Mouse (Mus musculus) retina, adult 2 months (tissue): ENCODE measurements around the gene Cab39l.
"Not testable (repeated sequence)": the region's sequence is repeated elsewhere in the genome, so short reads cannot be mapped to it uniquely, and the experiment has no call there.

Experiments
- DNase-seq: peaks from one replicate; pipeline ENCODE4 v3.0.0-alpha.2; 2012; ENCODE audit warnings: low read depth, low spot score

Cab39l gene

DNA sequence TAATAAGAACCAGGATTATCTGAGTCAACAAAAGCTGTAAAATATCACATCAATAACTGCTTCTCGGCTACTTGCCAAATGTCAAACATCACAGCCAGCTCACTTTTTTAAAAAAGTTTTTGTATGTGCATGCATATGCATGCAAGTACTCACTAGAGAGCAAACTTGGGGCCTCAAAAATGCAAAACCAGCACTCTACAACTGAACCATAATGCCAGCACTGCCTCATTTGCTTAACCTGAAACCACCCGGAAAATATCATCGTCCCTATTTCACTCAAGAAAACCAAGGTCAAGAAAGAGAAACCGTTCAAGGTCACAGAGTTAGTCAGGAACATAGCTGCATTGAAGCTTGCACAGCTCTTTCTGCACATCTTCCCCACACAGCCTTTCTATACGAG is 135.6 kb downstream of the Cab39l start:
- no peak for DNase-seq

DNA sequence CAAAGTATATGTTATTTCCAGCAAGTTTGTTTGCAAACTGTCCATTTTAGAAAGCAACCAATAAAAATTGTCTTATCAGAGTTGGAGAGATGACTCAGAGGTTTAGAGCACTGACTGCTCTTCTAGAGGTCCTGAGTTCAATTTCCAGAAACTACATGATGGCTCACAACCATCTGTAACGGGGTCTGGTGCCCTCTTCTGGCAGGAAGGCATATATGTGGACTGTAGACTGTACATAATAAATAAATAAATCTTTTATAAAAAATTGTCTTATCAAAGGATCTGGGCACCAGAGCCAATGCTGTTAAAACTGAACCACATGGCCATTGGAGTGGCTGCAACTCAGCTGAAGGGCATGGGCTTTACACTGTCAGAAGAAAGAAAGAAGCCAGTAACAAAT is 149.8 kb downstream of the Cab39l start:
- DNase-seq, result no peak

DNA sequence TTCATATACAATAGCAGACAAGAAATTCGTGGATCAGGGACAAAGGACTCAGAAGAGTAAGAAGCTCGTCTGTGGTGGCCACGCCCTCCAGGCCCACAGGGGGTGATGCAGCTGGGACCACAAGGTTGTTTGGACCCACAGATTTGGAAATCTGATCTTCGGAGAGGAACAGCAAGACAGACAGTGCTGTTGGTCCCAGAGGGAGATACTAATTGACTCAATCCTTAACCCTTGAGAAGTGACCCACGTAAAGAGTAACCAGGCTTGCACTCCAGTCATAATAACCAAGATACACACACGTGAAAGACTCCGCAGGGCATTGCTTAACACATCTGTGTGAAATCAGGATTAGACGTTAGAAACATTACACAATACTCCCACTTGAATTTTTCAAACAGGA is 151.1 kb downstream of the Cab39l start:
- DNase-seq, result no peak

DNA sequence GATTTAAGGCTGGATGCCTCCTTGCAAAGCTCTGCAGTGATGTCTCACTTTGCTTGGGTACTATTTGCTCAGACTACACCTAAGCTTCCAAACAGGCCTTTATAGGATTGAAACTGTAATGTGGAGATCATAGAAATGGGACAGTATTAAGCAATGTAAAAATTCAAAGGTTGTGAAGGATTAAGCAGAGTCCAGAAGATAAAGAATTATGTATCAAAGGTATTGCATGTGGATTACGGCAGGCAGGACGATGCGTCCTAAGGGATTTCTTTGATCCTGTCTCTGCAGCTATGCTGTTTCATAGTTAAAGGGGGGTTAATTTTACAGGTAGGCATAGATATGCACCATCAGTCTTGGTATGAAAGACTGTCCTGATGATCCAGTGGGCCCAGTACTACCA is 151.8 kb downstream of the Cab39l start:
- no peak for DNase-seq

DNA sequence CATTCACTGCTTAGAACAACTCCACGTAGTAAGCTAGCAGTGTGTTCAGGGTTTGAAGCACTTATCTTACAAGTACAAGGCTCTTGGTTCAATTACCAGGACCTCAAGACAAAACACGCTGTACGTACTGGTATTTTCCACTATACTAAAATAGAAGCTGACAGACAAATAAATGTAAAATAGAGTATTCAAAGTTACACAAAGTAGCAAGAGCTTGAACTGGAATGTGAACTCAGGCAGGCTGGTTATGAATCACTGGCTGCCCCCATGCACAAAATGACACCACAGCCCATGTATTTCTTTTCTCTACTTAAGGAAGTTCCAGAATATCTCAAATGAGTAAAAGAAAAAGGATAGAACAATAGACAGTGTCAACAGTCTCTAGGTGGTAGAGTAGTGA is 154.2 kb downstream of the Cab39l start:
- no peak for DNase-seq

DNA sequence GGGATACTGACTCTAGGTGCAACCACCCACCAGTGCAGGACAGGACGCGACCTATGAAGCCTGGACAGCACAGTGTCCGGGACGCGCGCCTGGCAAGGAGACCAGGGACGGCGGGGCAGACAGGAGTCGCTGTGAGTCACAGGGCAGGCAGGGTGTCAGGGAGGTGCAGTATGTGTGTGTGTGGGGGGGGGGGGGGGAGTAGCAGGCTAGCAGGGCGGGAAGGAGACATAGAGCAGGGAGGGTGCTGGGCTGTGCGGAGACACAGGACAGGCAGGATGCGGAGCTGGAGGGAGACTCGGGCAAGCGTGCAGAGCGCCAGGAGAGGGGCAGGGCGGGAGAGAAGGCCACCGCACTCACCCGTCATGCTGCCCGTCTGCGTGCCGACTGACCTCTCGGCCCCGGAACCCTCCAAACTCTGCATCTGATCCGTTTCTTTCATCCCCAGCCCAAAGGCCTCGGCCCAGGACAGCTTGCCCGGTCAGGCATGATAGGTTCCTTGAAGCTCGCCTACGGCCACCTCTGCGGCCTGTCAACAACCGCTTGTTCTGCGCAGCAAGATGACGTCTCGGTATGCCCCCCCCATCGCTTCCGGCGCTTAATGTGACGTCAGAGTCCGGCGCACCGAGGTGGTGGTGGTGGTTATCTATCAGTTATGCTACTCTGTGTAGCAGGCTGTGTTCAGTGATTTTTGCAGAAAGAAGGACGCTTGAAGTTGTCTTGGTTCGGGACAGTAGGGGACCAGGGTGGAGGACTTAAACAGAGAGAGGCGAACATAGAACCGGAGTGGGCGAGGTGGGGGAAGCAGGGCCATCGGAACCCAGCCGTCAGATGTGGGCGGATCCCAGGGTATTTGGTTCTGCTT is 156.9 kb downstream of the Cab39l start, which contains the start of gene Cdadc1:
Gene Cdadc1, minus strand, starts transcription at position 562 of the 862 bp plus-strand sequence.
- DNase-seq, result peak; percentile 85

DNA sequence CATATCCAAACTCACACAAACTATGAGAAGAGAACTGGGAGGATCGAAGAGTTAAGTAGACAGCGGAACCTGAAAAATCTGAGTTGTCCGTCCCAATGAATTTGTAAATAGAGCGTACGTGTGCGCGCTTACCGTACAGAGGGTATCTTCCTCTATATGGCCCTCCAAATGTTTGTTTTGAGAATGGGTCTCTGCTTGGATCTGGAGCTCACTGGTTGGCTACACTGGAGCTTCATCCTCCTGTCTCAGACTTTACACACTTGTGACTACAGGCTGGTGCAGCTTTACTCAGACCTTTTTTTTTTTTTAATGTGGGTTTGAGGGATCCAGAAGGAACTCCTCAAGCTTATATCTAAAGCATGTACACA is 157.5 kb downstream of the Cab39l start:
- DNase-seq, result no peak

DNA sequence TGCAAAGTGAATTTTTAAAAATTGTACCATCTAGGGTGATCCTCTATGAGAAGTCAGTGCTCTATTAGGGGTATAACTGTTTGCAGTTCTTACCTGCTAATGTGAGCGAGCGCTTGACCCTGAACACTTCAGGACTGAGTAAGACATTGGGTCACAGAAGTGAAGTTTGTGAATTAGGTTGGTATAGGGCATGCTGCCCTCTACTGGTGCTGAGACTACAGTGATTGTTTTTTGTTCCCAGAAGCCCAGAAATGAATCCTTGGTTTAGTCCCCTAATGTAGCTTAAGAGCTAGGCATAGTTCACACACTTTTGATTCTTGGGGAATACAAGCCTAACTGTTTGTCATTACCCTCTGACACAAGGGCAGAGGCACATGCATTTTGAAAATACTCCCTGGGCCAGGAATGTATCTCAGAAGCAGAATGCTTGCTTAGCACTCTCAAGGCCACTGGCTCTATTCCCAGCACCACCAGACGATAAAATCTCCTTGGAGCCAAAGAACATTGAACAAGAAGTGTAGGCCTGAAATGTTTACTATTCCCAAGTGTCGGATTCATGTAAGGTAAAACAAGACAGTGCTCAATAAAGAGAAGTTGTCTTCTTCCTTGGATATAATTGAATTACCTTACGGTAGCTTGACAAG is 163.4 kb downstream of the Cab39l start:
- DNase-seq, result no peak

DNA sequence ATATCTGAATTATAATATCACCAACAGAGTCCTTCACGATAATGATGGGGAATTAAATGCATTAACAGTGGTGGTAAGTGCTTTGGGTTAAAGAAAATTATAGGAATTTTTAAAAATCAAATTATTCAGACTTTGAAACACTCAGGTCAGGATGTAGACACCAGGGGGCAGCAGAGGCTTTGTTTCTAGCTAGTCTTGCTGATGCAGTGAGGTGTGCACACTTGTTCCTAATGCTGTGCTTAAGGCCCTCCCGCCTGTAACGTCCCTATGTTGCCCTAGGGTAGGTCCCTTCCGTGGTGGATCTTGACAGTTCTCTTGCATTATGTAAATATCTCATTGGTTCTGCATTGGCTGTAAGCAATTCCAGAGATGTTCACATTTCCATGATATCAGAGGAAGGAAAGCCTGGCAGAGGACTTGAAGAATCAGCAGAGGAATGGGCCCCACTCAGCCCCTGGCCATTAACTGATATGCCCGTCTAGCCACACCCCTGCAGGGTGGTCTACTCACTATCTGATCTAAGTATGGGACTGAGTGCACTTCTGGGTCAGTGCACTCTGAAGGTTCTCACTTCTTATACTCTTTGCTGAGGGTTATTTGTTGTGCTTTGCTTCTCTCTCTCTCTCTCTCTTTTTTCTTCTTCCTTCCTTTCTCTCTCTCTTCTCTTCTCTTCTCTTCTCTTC is 165.0 kb downstream of the Cab39l start:
- no peak for DNase-seq

DNA sequence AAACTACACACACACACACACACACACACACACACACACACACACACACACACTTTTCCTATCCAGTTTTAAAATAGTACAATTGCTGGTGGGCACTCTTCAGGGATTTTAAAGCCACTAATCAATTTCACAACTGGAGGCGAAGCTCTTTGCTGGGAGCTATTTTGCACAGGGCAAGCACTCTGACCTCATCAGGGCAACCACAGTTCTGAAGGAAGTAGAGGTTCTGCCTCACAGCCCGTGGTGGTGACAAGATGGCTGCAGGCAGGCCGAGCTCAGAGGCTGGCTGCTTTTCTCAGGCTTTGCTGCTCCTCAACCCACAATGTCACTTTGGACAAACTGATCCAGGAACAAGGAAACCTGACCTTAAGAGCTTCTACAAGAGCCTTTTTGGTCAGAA is 166.2 kb downstream of the Cab39l start:
- DNase-seq, result no peak

DNA sequence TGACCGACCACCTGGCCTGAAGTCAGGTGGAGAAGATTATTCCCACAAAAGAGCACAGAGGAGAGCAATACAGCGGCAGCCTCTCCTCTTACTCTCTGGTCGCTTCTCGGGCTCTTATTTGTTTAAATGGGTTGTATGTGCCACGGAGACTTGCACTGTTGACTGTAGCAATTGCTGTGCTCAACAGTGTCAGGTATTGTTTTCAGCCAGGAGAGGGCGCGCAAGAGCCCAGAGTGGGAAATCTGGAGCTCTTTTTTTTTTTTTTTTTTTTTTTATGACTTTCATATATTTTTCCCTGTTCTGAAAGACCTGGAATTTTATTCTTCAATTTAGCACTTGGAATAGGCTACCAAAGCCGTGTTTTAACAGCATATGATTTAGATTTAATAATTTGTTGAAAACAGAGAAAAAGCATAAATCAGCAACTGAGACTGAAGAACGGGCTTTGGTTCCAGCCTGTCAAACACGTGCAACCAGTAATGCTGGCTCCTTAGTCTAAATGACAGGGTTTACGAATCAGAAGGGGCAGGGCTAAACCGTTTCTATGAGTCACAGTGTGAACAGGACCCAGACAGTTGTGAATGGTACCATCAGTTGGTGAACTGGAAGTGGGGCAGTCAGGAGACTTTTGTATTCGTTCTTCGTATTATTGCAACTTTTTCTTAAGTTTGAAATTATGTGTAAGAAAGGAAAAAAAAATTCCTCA is 172.3 kb downstream of the Cab39l start:
- no peak for DNase-seq

DNA sequence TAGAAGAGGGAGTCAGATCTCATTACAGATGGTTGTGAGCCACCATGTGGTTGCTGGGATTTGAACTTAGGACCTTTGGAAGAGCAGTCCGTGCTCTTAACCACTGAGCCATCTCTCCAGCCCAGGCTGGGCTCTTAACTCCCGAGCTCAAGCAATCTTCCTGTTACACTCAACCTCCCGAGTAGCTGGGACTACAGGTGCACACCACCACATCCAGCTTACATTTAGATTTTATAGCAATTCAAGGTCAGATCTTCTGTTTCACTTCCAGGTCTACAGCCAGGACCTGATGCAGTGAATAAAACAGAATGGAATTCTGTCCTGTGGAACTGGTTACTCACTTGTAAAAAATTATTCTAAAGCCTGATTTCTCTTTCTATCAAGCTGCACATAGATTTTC is 173.4 kb downstream of the Cab39l start:
- not testable (repeated sequence) for DNase-seq

DNA sequence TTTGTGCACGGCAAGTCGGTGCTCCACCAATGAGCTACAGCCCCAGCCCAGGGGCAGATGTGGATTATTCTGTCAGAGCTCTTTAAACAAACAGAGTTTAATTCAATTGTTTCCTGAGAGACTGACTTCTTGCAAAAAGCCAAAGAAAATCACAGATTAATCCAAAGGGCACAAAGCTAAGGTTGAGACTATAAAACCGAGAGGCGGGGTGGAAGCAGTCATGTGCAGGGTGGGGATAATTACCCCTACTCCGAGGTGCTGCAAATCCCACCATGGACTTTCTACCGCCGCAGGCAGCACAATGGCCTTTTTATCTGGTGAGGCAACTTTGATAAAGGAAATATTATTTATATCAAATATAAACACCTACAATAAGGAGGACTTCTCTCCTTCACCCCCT is 176.0 kb downstream of the Cab39l start:
- no peak for DNase-seq

DNA sequence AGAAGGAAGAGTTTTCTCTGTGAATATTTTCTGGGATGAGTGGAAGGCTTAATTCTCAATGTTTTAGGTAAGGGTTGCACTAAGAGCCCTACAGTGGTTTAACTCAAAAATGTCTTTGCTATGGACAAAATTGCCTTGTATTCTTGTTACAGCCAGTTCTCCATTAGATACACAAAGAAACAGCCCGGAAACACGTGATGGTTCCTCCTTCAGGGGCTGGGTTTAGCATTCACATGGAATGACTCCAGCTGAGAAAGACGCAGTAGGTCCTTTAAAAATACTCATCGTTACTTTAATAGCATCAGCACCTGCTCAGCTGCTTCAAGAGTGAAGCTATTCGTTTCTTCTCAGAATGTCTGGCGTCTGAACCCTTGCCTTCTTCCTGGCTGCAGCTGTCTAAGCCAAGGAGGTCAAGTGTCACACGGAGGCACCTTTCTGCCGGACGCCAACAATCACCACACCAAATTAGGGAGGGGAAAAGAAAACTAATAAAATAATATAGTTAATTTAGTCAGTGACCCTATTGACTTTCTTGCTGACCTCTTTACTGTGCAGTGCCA is 183.6 kb downstream of the Cab39l start:
- DNase-seq, result no peak

DNA sequence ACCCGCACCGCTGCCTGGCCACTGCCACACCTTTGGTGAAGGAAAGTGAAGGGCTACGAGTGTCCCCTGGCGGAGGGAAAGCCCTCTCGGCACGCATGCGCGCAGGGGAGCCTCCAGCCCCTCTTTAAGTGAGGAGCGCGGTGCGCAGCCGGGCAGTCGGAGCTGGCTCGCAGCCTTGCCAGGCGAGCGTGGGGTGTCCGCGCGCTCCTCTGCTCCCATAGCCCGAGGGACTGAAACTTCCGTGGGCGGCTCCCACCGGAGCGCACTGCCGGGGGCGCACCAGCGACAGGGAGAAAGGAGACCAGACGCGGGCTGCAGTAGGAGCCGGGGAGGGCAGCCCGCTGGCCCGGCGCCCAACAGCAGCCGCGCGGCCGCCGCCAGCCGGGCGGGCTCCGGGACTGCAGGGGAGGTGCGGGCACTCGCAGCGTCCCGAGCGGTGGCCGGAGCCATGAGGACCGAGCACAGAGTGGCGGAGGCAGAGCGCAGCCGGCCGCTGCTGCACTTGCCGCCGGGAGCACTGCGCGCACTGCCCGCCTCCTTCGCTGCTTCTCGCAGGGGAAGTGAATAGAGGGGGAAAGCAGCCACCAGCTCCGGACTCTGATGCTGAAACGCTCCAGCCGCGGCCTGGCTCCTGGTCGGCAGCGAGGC is 184.5 kb downstream of the Cab39l start, which contains the start of gene Shisa2:
Gene Shisa2, plus strand, starts transcription at position 151 of the 648 bp plus-strand sequence.
- peak; percentile 76 for DNase-seq

DNA sequence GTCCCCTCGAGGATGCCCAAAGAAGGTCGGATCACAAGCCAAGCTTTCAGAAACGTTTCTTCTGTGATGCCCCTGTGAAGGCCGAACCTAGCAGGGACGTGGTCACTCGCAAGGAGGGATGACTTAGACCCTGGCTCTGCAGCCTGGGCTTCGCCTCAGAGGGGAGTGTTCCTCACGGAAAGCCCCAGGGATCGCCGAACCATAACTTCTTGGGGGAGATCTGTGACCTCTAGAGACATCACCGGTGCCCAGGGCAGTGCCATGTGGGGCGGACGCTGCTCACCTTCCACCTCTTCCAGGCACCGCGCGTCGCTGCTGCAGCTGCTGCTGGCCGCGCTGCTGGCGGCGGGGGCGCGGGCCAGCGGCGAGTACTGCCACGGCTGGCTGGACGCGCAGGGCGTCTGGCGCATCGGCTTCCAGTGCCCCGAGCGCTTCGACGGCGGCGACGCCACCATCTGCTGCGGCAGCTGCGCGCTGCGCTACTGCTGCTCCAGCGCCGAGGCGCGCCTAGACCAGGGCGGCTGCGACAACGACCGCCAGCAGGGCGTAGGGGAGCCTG is 185.1 kb downstream of the Cab39l start:
- no peak for DNase-seq

DNA sequence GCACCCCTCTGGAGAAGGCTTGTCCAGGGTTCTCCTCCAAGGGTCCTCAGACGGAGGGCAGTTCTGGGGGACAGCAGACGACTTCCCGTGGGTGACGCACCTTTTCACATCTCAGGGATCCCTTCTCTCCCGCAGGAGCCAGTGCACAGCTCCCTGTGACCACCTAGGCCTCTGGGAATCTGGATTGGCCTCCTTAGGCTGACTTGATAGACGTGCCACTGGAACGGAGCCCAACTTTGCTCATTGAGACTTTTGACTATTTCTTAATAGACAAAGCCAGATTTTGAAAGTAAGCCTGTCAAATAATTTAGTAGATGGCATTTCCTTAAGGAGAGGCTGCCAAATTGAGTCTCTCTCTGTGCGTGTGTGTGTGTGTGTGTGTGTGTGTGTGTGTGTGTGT is 185.9 kb downstream of the Cab39l start:
- DNase-seq, result no peak

DNA sequence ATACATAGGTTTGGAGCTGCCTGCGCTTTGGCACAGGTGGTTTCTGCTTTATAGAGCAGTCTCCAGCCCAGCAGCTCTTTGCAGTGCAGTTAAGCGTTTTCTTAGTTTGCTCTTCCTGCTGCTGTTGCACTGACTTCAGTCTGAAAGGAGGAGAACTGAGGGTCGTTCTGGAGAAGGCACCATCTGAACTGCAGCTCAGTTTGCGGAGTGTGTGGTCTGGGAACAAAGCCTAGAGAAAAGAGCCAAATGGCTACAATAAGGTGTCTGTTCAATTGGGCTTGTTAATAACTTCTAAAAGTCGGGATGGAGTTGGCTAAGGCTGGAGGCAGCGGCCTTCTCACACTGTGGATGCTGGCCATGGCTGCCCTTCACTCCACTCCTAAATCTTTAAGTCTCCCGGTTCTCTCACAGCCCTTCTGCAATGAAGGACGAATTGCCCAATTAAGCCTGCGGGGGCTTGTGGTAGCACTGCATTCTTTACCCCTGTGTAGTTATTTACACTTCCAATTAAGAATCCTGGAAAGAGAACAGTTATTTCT is 186.4 kb downstream of the Cab39l start:
- no peak for DNase-seq

DNA sequence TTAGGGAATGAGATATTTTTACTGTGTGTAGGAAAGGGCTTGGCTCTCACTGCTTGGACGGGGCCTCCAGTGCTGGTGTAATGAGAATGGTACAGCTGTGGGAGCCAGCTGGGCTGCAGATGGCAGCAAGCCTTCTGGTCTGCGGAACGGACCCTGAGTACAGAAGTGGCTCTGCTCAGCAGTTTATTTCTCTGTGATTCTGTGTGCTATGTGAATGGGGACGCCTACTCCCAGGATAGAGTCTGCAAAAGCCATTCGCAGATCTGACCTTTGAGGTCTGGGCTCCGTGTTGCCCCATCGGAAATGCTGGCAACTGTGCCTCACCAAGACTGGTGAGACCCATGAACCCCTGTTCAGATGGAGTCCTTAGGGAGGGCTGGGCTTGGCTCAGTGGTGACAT is 187.1 kb downstream of the Cab39l start:
- DNase-seq, result no peak

DNA sequence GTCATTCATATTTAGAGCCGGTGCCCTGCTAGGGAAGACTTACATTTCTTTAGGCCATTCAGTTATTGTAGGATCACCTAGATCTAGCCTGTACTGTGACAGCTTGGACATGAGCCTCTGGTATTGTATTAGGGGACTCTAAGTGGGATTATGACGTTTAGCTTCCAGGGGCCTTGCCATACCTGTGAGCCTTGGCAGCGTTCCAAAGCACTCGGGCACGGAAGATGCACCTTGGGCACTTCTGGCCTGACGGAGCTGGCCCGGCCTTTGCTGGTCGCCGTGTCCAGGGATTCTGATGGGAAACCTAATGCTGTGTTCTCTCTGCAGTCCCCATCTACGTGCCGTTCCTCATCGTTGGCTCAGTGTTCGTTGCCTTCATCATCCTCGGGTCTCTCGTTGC is 188.5 kb downstream of the Cab39l start:
- DNase-seq, result peak; percentile 59
